Mouse (Mus musculus): ENCODE data around the gene Lime1. TPM values are rescaled to one million over a fixed set of nuclear protein-coding genes. Genes with fewer than 3 reads are reported as not detected.
A peak's percentile ranks its signal among the peaks of the same experiment; 100 is the strongest.

The Lime1 gene
- total RNA-seq, 2 experiments from 2014 or later = 4.6 to 13.2 TPM

DNA sequence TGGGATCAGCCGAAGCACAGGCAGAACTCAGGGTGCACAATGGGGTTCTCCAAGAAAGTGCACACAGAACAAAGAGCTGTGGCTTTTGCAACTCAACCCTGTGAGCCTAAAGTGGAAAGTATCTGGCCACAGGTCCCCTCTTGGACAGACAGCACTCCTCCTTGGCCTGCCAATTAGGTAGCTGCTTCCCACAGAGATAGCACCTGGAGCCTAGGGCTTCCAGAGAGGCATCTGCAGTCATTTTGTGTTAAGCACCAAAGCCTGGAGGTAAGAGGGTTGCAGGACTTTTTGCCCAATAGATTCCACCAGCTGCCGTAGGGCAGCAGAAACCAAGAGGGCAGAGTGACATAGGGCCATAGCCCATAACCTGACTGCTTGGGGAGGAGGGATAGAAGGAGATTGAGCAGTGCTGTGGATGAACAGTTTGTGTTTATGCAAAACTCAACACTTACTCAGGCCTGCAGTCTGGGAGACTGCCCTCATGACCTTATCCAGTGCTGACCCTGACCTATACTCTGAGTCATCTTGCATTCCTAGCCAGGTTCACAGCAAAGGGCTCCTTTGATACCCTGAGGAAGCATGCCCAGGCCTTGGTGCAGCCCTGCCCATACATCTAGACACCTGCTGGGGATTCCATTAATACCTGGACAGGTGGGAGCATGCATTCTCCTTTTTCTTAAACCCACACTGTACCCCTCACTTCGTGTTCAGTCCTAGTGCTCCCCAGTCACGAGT is 10.4 kb downstream of the Lime1 start:
- no peak for ATAC-seq (replicated peaks; ENCODE audit: low FRiP score, poor library complexity, severe bottlenecking)

DNA sequence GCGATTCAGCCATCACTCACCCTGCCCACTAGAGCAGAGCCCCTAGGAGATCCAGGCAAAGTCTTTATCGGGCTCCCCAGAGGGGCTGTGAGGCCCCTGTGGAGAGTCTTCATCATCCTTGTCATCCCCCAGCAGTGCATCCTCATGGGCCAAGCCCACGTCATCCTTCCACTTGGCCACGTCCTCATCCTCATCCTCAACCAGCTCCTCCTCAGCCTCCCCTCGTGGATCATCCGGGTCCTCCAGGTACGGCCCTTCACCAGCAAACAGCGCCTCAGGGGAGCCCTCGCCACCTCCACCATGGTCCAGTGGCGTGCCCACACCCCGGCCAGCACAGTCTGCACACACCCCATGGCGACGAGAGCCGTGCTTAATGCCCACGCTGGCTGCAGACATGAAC is 11.1 kb downstream of the Lime1 start:
- ATAC-seq (replicated peaks; ENCODE audit: low FRiP score, poor library complexity, severe bottlenecking) = no peak

DNA sequence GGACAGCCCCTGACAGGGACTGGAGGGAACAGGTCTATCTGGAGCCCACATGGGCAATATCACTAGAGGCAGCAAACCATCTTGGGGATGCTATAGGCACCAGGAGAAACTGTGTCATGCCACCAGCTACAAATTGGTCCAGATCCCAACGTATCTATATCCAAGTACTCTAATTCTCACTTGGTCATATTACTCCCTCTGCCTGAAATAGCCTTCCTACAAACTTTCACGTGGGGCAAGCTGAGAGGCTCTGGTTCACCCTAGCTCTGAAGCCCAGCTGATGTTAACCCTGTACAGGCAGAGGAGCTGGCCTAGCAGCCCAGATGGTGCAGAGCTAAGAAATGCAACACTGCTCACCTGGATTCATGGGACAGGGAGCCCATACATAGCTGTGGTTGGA is 11.7 kb downstream of the Lime1 start:
- ATAC-seq (replicated peaks; ENCODE audit: low FRiP score, poor library complexity, severe bottlenecking) = no peak

DNA sequence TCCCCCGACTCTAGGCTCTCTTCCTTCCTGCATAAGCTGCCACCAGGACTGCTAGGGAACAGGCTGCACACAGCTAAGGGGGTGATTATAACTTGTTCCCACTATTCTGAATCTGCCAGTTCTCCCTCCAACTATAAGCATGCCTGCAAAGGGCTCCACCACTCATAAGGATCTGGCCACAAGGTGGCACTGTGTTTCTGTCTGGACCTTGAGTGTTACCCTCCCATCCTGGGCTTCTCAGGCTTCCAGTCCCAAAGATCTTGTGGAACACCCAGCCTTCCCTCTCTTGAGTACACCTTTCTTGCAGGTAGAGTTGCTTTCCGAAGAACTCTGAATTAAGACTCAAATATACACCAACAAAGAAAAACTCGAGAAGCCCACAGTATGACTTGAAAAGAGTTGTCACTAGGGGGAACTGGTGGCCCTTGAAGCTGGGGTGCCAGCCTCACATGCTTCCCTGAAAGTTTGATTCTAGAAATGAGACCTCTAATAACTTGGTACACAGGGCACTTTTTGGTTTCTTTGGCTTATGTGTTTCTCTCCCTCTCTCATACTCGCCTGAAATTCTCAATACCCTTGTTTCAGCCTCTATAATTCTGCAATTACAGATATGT is 12.8 kb downstream of the Lime1 start:
- ATAC-seq (replicated peaks; ENCODE audit: low FRiP score, poor library complexity, severe bottlenecking) = peak; percentile 84

DNA sequence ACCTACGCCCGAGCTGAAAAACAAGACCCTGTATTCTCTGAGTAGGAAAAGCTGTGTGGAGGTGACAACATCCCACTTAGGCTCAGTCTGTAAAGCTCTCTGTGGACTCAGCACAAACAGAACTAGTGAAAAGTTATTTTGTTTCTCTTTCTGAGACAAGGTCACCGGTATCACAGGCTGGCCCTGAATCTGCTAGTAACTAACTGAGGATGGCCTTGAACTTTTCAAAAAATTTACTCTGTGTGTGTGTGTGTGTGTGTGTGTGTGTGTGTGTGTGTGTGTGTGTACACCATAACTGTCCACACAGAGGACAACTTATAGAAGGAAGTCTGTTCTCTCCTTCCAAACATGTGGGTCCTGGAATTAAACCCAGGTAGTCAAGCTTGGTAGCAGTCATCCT is 14.2 kb downstream of the Lime1 start:
- ATAC-seq (replicated peaks; ENCODE audit: low FRiP score, poor library complexity, severe bottlenecking) = no peak

DNA sequence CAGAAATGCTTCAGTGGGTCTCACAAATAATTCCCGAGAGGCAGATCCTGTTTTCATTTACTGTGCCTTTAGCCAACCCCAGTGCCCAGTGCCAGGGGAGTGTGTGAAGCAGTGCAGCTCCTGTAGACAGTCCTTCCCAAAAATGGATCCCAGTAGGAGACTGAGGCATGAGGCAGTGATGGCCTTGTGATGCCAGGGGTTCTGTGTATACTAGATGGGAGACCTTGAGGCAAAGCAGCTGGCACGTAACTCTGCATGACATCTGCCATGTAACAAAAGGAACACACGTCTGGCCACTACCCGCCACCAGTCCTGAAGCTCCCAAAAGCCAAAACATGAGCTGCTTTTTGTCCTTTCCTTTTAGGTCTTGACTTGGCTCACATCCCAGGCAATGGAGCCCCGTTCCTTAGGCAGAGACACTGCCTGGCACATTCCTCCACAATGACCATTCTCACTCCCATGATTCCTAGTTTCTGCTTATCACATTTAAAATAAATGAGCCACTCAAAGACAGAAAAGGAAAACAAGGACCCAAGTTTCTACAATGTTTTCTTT is 17.4 kb downstream of the Lime1 start:
- ATAC-seq (replicated peaks; ENCODE audit: low FRiP score, poor library complexity, severe bottlenecking) = no peak

DNA sequence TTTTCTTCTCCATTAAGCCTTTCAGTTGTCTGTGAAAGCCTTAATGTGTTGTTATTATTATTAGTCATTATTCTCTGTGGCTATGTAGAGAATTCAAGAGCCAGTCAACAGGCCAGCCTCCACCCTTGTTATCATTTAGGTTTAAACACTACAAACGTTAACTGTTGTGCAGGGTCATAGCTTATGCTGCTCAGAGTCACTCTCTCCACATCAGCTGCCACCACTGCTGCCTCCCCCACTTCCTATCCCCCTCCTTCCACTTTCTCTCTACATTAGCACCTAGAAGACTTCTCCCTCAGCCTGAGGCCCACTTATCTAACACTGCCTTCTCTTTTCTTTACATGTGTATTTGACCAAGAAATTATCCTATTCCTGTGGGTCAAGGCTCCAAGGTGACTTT is 21.6 kb downstream of the Lime1 start:
- ATAC-seq (replicated peaks; ENCODE audit: low FRiP score, poor library complexity, severe bottlenecking) = no peak

DNA sequence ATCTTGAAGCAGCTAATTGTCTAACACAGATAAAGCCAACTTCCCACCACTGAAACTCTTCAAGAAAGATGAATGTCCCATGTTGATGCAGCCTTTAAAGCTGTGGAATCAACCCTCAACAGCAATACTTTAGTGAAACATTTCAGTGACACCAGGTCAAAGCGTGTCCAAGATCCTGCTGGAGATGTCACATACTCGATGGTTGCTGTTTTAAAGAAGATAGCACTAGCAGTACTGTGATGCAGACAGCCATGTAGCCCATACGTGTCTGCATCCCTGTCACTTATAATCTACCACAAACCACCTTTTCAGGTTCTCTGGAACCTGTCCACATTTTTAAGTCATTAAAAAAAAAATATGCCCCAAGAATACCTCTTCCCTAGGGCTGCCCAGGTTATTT is 23.8 kb downstream of the Lime1 start:
- no peak for ATAC-seq (replicated peaks; ENCODE audit: low FRiP score, poor library complexity, severe bottlenecking)

DNA sequence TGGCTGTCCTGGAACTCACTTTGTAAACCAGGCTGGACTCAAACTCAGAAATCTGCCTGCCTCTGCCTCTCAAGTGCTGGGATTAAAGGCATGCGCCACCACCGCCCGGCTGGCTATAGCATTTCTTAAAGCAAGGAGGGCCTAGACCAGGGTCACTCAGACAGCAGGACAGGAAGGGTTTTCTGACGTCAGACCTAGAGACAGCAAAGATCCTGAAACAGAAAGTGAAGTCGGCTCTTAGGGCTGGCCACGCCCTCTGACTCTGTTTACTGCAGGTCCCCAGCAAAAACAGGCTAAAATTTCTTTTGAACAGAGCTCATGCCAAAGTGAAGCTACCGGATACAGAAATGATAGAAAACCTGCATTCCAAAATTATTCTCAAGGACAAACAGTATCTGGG is 29.8 kb downstream of the Lime1 start:
- ATAC-seq (replicated peaks; ENCODE audit: low FRiP score, poor library complexity, severe bottlenecking) = no peak

DNA sequence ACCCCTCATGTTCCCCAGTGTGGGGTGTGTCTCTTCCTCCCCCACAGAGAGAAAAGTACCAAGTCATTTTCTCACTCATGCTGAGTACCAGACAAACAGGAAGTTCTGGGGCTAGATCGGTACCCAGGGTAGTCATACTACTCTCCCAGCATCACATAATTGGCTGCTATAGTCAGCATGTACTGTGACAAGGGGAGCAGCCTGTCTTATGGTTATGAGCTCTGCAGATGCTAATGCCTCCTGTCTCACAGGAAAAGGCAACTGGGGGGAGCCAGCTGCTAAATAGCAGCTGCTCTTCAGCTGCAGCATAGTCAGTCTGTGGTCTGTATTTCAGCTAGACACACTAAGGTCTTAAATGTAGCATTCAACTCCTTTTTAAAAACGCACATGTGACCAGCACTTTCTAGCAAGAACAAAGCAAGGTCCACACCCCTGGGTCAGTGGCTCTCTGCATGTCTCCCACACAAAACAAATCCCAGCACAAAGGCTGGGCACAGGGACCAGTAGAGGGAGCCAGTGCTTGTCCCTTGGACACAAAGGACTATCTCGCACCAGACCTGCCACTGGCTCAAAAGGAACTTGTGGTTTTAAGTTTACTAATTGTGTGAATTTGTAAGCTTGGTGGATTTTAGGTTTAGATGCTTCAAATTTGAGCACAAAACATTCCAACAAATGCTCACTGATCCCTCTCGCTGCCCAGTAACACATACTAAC is 31.0 kb downstream of the Lime1 start:
- peak; percentile 52; the same call in 1 of the 2 replicates for ATAC-seq (replicated peaks; ENCODE audit: low FRiP score, poor library complexity, severe bottlenecking)

DNA sequence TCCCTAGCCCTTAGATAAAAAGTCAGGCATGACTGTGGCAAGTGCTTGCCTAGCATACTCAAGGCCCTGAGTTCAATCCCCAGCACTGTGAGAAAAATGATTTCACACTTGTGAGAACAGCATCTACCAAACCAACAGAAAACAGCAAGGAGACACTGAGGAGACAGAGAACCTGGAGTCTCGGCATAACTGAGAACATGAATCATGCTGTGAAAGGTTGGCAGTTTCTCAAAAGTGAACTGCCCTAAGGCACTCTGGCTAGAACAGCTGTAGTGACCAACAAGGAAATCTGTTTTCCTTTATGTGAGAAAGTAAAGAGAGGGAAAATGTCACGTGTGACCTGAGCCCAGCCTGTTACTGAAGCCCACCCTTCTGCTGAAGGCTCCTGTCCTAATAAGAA is 33.3 kb downstream of the Lime1 start:
- no peak for ATAC-seq (replicated peaks; ENCODE audit: low FRiP score, poor library complexity, severe bottlenecking)

DNA sequence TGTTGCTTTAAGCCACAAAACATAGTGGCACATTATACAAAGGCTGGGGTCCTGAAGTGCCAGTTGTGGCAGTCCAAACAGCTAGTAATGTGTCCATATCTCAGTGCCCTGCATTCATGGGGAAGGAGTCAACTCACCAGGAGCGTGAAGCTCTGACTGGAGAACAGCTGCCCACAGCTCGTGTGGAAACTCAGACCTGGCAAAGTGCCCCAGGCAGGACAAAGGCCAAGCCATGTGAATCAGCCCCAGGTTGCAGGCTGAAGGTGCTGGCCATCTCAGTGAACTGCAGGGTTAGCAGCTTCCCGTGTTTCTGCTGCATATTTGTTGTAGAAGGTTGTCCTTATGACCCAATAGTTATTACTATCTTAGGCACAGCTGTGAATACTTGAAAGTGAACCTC is 36.1 kb downstream of the Lime1 start:
- ATAC-seq (replicated peaks; ENCODE audit: low FRiP score, poor library complexity, severe bottlenecking) = no peak

DNA sequence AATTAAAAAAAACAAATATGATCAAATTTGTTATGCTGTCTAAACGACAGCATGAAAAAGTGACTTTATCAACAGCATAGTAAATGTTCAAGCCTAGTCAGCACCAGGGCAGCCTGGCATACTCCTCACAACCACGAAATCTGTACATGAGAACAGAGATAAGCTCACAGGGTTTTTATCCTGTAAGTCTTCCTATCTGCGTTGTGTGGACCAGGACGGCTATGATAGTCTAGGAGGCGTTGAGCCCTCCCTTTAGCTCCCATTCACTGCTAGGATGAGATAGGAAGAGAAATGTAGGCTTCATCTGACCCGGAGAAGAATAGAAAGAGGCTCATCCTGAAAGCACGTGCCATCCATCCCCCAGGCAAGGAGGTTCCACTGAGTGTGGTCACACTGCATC is 39.5 kb downstream of the Lime1 start:
- ATAC-seq (replicated peaks; ENCODE audit: low FRiP score, poor library complexity, severe bottlenecking) = peak; percentile 47

DNA sequence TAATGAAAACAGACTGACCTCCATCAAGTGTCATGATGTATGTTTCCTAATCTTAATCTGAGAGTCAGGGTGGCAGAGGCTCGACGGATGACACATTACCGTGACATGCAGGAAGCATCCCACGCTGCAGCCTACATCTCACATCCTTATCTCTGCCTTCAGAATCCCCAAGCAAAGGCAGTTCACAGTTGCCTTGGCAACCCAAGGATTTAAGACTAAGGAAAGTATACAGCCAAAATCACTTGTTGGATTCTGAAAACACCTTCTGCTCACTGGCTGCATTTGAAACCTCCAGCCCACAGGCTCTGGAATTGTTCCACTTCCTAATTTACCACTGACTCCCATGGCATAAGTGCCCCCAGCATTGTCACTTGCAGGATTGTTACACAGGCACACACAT is 40.5 kb downstream of the Lime1 start:
- ATAC-seq (replicated peaks; ENCODE audit: low FRiP score, poor library complexity, severe bottlenecking) = peak; percentile 57; the same call in 1 of the 2 replicates

DNA sequence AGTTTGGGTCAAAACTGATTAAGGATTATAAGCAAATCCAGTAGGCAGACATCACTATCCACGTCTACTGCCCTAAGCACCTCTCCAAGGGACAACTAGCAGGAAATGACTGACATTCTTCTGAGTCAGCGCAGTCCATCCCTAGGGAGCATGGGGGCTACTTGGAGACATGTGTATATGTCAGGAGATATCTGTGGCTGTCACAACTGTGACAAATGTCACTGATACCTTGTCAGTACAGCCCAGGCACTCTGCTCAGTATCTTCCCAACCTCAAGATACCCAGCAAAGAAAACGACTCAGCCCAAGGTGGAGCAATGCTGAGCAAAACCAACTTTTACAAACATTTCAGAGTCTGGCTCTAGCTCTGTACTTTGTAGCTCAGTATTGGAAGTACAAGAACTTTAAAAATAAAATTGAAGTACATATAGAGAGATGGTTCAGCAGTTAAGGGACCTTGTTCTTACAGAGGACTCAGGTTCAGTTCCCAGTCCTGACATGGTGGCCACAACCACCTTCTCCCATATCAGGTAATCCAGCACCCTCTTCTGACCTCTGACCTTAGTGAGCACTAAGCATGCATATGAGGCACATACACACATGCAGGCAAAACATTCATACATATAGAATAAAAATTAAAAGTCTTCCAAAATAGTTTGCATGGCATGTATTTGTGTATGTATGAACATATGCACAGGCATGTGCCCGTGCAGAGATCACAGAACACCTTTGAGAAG is 41.2 kb downstream of the Lime1 start:
- peak; percentile 56 for ATAC-seq (replicated peaks; ENCODE audit: low FRiP score, poor library complexity, severe bottlenecking)

DNA sequence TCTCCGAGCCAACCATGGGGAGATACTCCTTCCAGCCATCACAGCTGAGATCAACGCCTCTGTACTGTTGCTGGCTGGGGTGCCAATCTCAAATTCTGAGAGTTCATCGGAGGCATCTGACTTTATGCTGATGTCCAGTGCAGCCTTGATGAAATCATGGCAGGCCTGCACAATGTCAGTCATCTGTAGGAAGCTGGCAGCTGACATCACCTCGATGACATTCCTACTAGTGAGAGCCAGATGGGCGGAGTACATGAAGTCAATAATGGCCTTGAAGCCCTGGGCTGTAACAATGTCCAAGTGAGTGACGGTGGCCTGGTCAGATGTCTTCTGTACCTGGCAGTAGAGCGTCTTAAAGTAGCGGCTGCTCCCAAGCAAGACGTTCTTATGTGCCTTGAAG is 44.0 kb downstream of the Lime1 start:
- no peak for ATAC-seq (replicated peaks; ENCODE audit: low FRiP score, poor library complexity, severe bottlenecking)
